Mouse (Mus musculus): ENCODE data around the gene Slc1a3.

Slc1a3 gene

GRCm38 (mm10) chr15:8710146-8711006, at the start of gene Slc1a3:
TSS of gene Slc1a3 (minus strand) at chr15:8710764.
- peak; percentile 45 for DNase-seq

- DNase-seq: no peak
Measured at GRCm38 (mm10) chr15:8759026-8759425, 48.5 kb upstream of the Slc1a3 start.

GRCm38 (mm10) chr15:8756441-8756840, 45.9 kb upstream of the Slc1a3 start:
- DNase-seq: no peak

GRCm38 (mm10) chr15:8749762-8750161, 39.2 kb upstream of the Slc1a3 start:
- DNase-seq: no peak

GRCm38 (mm10) chr15:8748771-8749170, 38.2 kb upstream of the Slc1a3 start:
- DNase-seq: no peak

- DNase-seq: no peak
Measured at GRCm38 (mm10) chr15:8741593-8741992, 31.0 kb upstream of the Slc1a3 start.

- DNase-seq: no peak
Measured at GRCm38 (mm10) chr15:8740724-8741123, 30.2 kb upstream of the Slc1a3 start.

- DNase-seq: no peak
Measured at GRCm38 (mm10) chr15:8738156-8738555, 27.6 kb upstream of the Slc1a3 start.

- no peak for DNase-seq
Measured at GRCm38 (mm10) chr15:8734363-8734739, 23.8 kb upstream of the Slc1a3 start.

GRCm38 (mm10) chr15:8733669-8734362, 23.3 kb upstream of the Slc1a3 start:
- no peak for DNase-seq

- no peak for DNase-seq
Measured at GRCm38 (mm10) chr15:8728861-8729260, 18.3 kb upstream of the Slc1a3 start.

- DNase-seq: no peak
Measured at GRCm38 (mm10) chr15:8722386-8723100, 12.0 kb upstream of the Slc1a3 start.

- no peak for DNase-seq
Measured at GRCm38 (mm10) chr15:8721746-8722145, 11.2 kb upstream of the Slc1a3 start.

GRCm38 (mm10) chr15:8721005-8721404, 10.4 kb upstream of the Slc1a3 start:
- DNase-seq: no peak

GRCm38 (mm10) chr15:8718496-8718895, 7.9 kb upstream of the Slc1a3 start:
- no peak for DNase-seq

GRCm38 (mm10) chr15:8717021-8717571, 6.5 kb upstream of the Slc1a3 start:
- no peak for DNase-seq

GRCm38 (mm10) chr15:8716330-8716964, 5.9 kb upstream of the Slc1a3 start:
- DNase-seq: no peak

- no peak for DNase-seq
Measured at GRCm38 (mm10) chr15:8715666-8716065, 5.1 kb upstream of the Slc1a3 start.

- no peak for DNase-seq
Measured at GRCm38 (mm10) chr15:8712433-8712984, 1.9 kb upstream of the Slc1a3 start.

- DNase-seq: no peak
Measured at GRCm38 (mm10) chr15:8711630-8712310, 1.2 kb upstream of the Slc1a3 start.

GRCm38 (mm10) chr15:8709578-8709977, 986 bp downstream of the Slc1a3 start:
- DNase-seq: no peak

- no peak for DNase-seq
Measured at GRCm38 (mm10) chr15:8706613-8707012, 4.0 kb downstream of the Slc1a3 start.

All from right cerebral cortex, postnatal 25 days (tissue).